Mouse (Mus musculus) neural tube, embryonic 11.5 days (tissue): ENCODE data around the gene Taf3. TPM values are rescaled to one million over a fixed set of nuclear protein-coding genes. Genes with fewer than 3 reads are reported as not detected.

Experiments
- ATAC-seq: fragments of 200-750 bp; cut with Nextera tagmentation; 2 replicates; pipeline ENCODE4 v1.8.0; 2017; ENCODE audit warnings: moderate number of reproducible peaks, mild to moderate bottlenecking, moderate TSS enrichment, moderate library complexity; ENCODE audit not compliant: insufficient read depth, low FRiP score, low TSS enrichment
- DNase-seq: peaks from one replicate; pipeline ENCODE4 v3.0.0-alpha.2; 2015; ENCODE audit warnings: low spot score
- H3K27ac ChIP-seq: fragments of 300-500 bp; sonication (generic); 2 replicates; pipeline ENCODE4 v1.5.1; 2014; ENCODE audit warnings: low read depth, mild to moderate bottlenecking, low read length
- H3K27me3 ChIP-seq: fragments of 300-500 bp; sonication (generic); 2 replicates; pipeline ENCODE4 v1.6.1; 2014; ENCODE audit warnings: mild to moderate bottlenecking, low read length, mixed read lengths; ENCODE audit not compliant: control insufficient read depth, insufficient read depth
- H3K36me3 ChIP-seq: fragments of 300-500 bp; sonication (generic); 2 replicates; pipeline ENCODE4 v1.6.1; 2014; ENCODE audit warnings: mild to moderate bottlenecking, low read length, moderate library complexity, mixed read lengths; ENCODE audit not compliant: control insufficient read depth, insufficient read depth
- H3K4me1 ChIP-seq: fragments of 300-500 bp; sonication (generic); 2 replicates; pipeline ENCODE4 v1.6.1; 2014; ENCODE audit warnings: low read length, mixed read lengths; ENCODE audit not compliant: control insufficient read depth, insufficient read depth
- H3K4me2 ChIP-seq: fragments of 300-500 bp; sonication (generic); 2 replicates; pipeline ENCODE4 v1.6.1; 2014; ENCODE audit warnings: low read depth, mild to moderate bottlenecking, moderate library complexity
- H3K4me3 ChIP-seq: fragments of 300-500 bp; sonication (generic); 2 replicates; pipeline ENCODE4 v1.5.1; 2014; ENCODE audit warnings: low read depth, low read length
- H3K9ac ChIP-seq: fragments of 300-500 bp; sonication (generic); 2 replicates; pipeline ENCODE4 v1.6.1; 2014; ENCODE audit warnings: mild to moderate bottlenecking, low read length
- H3K9me3 ChIP-seq: fragments of 300-500 bp; sonication (generic); 2 replicates; pipeline ENCODE4 v1.6.1; 2016; ENCODE audit warnings: low read length; ENCODE audit not compliant: control insufficient read depth
- WGBS: fragments of 180-500 bp; shearing (Covaris S2); extraction: QIAGEN DNeasy Blood & Tissue Kit; methylation state at CpG from one replicate; pipeline ENCODE4 v1.1.7; 2014; 5-methylcytosine and 5-hydroxymethylcytosine counted together
- polyA plus RNA-seq: library from polyadenylated mRNA; unstranded; fragments of >200 nt; fragmentation: Nextera tagmentation; extraction: Ambion mirVana; gene quantifications from 2 replicates; pipeline ENCODE4 v1.2.1, GENCODE M21; 2014

Taf3 gene
- polyA plus RNA-seq, 1 experiment from 2014 or later = 16.8 TPM

DNA sequence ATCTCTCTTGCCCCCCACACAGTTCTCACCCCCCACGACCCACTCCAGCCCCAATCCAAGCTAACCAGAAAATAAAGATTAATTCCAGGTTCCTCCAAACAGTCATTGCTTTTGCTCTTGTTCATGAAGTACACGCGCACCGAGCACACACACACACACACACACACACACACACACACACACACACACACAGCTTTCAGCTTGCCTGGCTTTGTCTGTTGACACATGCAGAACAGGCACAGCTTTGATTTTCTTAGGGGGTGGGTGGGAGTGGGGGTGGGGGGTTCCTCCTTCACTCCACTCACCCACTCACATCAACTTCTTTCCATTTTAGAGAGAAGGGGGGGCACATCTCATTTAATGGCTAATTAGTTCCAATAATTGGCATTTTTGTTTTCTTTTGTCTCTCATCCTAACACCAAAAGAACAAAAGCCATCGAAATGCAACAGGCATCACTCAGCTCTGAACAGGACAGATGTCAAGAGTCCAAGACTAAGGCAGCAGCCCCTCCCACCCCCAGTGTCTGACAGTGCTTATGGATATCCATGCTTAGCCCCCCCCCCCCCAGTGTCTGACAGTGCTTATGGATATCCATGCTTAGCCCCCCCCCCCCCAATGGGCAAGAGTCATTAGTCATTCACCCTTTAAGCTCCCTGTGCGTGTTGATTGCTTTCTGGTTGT, 155.0 kb downstream of the Taf3 start:
- Histone ChIP-seq H3K27me3 (peaks cover 91% of the 10 kb centered on the region), H3K4me2 (no peak overlapping the region), H3K4me1 (no peaks in the 10 kb centered on the region), H3K36me3 (no peaks in the 10 kb centered on the region), H3K4me3 (no peak overlapping the region), H3K9ac (no peak overlapping the region), H3K9me3 (no peaks in the 10 kb centered on the region), H3K27ac (no peak overlapping the region)
- peak; percentile 26 for DNase-seq
- 0% methylated on average over 6 of the region's 6 CpGs for WGBS
- ATAC-seq = peak; percentile 11; the same call in 1 of the 2 replicates

DNA sequence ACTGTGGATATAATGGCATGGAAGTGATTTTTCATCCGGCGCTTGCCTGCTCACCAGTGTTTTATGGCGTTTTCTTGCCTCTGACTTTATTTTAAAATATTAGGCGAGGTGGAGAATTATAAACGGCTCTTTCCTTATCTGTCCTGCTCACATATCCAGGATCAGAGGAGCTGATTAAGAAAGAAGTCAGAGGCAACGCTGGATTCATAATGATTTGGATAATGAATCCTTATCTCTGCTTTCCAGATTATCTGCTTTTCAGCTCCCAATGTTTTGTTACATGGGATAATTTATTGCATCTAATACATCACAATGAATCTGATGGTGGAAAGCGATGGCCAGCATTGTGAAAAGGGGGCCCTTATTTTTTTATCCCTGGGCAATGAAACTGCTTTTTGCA, 155.9 kb downstream of the Taf3 start:
- H3K9ac ChIP-seq = no peak overlapping the region
- ATAC-seq = no peak
- no peaks in the 10 kb centered on the region for H3K4me1 ChIP-seq
- H3K4me2 ChIP-seq = no peak overlapping the region
- H3K36me3 ChIP-seq = no peaks in the 10 kb centered on the region
- H3K9me3 ChIP-seq = no peaks in the 10 kb centered on the region
- DNase-seq = peak; percentile 10
- H3K27me3 ChIP-seq = peaks cover 91% of the 10 kb centered on the region
- H3K4me3 ChIP-seq = no peak overlapping the region
- 1% methylated on average over 7 of the region's 7 CpGs for WGBS
- H3K27ac ChIP-seq = no peak overlapping the region

DNA sequence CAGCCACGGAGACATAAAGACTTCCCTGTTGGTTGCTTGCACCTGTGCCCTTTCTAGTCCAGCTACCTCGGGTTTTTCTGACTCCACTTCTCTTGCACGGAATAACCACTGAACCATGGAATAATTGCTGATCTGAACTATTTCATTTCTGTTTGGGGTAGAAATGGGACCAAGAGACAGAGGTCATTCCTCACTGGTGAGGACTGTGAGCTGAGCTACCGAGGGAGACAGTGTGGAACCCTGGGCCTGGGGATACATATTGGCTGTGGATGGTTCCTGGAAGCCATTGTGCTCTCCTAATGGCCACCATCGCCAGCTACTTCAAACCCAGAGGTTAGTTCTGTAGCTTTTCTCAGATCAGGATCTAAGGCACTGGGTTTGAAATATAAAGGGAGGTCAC, 157.5 kb downstream of the Taf3 start:
- peak; percentile 18 for DNase-seq
- H3K4me3 ChIP-seq = no peak overlapping the region

DNA sequence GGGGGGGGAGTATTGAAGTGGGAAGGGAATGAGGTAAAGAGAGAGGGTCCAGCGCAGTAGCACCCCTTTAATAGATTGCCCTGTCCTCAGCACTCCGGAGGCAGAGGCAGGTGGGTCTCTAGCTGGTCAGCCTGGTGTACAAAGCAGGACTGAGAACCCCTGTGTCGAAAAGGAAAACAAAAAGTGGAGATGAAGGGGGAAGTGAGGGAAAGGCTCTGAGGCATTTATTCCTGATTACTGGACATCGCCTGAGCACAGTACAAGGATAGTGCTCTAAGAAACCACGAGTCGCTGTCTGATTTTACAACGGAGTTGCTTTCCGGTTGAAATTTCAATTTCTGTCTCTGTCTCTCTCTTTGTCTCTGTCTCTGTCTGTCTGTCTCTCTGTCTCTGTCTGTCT, 158.1 kb downstream of the Taf3 start:
- H3K27ac ChIP-seq = no peak overlapping the region
- no peaks in the 10 kb centered on the region for H3K4me1 ChIP-seq
- H3K9me3 ChIP-seq = no peaks in the 10 kb centered on the region
- no peaks in the 10 kb centered on the region for H3K36me3 ChIP-seq
- peak; percentile 10 for DNase-seq
- ATAC-seq = no peak
- H3K4me2 ChIP-seq = no peak overlapping the region
- no peak overlapping the region for H3K4me3 ChIP-seq
- no peak overlapping the region for H3K9ac ChIP-seq
- H3K27me3 ChIP-seq = peaks cover 92% of the 10 kb centered on the region
- WGBS = 6% methylated on average over 8 of the region's 8 CpGs

More for the DNA sequence above, 157.5 kb downstream of the Taf3 start:
- Histone ChIP-seq H3K9me3 (no peaks in the 10 kb centered on the region), H3K4me2 (no peak overlapping the region), H3K4me1 (no peaks in the 10 kb centered on the region), H3K27ac (no peak overlapping the region), H3K27me3 (peaks cover 92% of the 10 kb centered on the region), H3K9ac (no peak overlapping the region), H3K36me3 (no peaks in the 10 kb centered on the region)
- ATAC-seq = no peak
- 0% methylated on average over 5 of the region's 5 CpGs for WGBS

DNA sequence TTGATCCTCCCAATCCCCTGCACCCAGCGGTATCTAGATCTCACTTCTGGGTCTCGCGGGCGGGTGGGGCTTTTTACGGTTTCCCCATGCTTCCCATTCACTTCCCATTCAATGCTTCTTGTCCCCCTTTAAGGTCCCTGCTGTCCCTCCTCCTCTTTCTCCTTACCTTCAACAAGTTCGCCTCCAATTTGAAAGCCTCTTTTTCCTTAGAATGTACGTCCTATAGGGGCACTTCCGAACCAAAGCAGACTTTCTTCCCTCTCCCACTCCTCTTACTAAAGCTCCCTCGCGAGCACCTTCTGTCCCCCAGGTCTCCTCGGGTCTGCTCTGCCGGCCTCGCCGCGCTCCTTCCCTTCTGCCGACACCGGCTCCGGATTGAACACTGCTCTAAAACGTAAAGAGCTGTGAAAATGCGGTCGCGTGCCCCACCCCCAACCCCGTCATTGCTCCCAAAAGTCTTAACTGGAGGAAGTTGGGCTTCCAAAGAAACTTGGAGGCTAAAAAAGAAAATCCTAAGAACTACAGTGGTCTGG, 158.7 kb downstream of the Taf3 start, which contains the start of gene Gata3:
Gata3 (minus strand) TSS at position 384 of the 533 bp plus-strand sequence.
- no peaks in the 10 kb centered on the region for H3K4me1 ChIP-seq
- no peak within 1 kb of the TSS for H3K4me2 ChIP-seq
- H3K27me3 ChIP-seq = peaks cover 92% of the 10 kb centered on the region
- no peak within 1 kb of the TSS for H3K9ac ChIP-seq
- under 1% methylated on average over 23 of the region's 23 CpGs for WGBS
- no peaks in the 10 kb centered on the region for H3K36me3 ChIP-seq
- H3K4me3 ChIP-seq = no peak within 1 kb of the TSS
- no peak within 1 kb of the TSS for H3K27ac ChIP-seq
- DNase-seq (peak; percentile 39), ATAC-seq (no peak)
- no peaks in the 10 kb centered on the region for H3K9me3 ChIP-seq

DNA sequence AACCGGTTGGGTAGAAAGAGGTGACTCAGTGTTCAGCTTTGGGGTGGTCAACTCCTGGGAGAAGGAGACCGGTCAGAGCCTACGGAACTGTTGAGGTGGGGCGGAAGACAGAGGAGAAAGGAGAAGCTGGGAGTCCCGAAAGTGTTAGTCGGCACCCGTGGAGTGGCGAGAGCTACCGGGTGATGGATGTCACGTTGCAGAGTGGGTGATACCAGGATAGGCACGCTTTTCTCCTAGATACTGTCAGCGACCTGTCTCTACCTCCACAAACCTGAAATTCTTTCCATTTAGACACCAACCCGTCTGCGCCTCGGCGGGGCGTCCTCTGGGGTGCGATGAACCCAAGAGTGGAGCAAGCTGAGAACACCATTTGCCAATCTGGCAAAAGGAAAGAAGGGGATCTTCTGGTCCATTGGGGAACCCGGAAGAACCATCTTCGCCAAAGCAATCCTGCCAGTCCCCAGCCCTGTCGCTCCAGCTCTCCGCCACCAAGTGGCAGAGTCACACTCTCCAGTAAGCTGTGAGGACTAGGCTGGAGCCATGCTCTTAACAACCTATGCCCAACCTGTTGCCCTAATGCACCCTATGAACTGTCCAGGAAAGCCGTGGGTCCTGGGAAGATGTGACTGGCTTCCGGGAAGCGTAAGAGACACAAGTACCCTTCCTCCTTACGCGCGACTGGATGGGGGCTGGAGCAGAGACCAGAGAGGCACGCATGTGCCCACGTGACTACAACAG, 159.3 kb downstream of the Taf3 start, which contains the start of gene 9230102O04Rik:
9230102O04Rik (minus strand) TSS at position 628 of the 738 bp plus-strand sequence.
- Histone ChIP-seq H3K9me3 (no peaks in the 10 kb centered on the region), H3K4me2 (no peak within 1 kb of the TSS), H3K36me3 (no peaks in the 10 kb centered on the region), H3K4me1 (no peaks in the 10 kb centered on the region), H3K9ac (no peak within 1 kb of the TSS), H3K27ac (no peak within 1 kb of the TSS), H3K4me3 (no peak within 1 kb of the TSS), H3K27me3 (peaks cover 92% of the 10 kb centered on the region)
- WGBS = under 1% methylated on average over 30 of the region's 30 CpGs
- DNase-seq (peak; percentile 62), ATAC-seq (no peak)

DNA sequence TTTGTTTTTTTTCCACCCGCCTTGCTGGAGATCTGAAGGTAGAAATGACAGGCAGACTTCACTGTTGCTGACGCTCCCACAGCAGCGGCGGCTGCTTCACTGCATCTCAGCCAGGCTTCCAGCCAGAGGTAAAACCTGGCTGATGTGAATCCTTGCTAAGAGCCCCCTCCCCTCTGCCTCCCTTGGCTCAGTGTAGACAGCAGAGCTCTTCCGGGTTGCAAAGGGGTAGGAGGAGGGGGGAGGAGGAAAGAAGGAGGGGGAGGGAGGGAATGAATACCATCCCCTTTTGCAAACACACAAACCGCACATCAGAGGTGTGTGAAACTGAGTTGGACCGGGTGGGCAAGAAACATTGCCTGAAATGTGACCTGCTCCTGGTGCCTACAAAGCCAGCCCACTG, 160.8 kb downstream of the Taf3 start:
- Histone ChIP-seq H3K4me3 (no peak overlapping the region), H3K27me3 (peaks cover 92% of the 10 kb centered on the region), H3K4me2 (no peak overlapping the region), H3K9me3 (no peaks in the 10 kb centered on the region), H3K27ac (no peak overlapping the region), H3K4me1 (no peaks in the 10 kb centered on the region), H3K9ac (no peak overlapping the region), H3K36me3 (no peaks in the 10 kb centered on the region)
- WGBS = under 1% methylated on average over 7 of the region's 7 CpGs
- ATAC-seq (no peak), DNase-seq (peak; percentile 40)

DNA sequence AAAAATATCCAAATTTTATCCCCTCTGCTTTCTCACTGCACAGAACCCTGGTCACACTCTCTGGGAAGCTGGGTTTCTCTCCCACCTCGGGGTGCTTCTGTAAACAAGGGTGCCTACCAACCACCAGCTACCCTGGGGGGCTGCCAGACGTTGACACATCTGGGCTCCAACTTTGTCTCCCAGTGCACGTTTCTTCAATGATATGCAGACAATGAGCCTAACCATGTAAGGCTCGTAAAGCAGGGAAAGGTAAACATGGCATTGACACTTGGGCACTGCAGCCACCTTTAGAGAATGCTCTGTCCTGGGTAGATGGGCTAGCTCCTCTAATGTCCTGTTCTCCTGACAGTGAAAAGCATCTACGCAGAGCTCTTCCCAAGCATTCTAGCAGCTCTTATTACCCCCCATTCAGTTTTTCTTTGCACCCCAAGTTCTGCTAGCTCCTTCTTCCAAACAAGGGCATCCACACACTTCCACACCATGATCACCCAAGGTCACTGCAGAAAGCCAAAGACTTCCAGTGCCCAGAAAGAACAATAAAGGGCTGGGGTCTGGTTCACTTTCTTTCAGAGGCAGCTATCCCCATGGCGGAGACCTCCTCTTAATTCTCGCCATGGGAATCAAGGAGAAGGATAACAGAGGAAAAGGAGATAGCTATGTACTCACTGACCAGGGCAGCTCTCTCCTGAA, 161.3 kb downstream of the Taf3 start:
- Histone ChIP-seq H3K36me3 (no peaks in the 10 kb centered on the region), H3K27me3 (peaks cover 93% of the 10 kb centered on the region), H3K9me3 (no peaks in the 10 kb centered on the region), H3K27ac (no peak overlapping the region), H3K4me2 (no peak overlapping the region), H3K4me3 (no peak overlapping the region), H3K4me1 (no peaks in the 10 kb centered on the region), H3K9ac (no peak overlapping the region)
- 3% methylated on average over 7 of the region's 7 CpGs for WGBS
- DNase-seq (peak; percentile 24), ATAC-seq (no peak)
